Mouse (Mus musculus): Measurements from ENCODE around the gene Catsperg2.
"Not testable (repeated sequence)": the region's sequence is repeated elsewhere in the genome, so short reads cannot be mapped to it uniquely, and the experiment has no call there.

Catsperg2 gene

GRCm38 (mm10) chr7:29726860-29727259 is at the start of gene Catsperg2:
Gene Catsperg2, minus strand, starts transcription at chr7:29727032.
- DNase-seq (ENCODE audit: low read depth) = not testable (repeated sequence)

- DNase-seq (ENCODE audit: low read depth) = no peak
Measured at GRCm38 (mm10) chr7:29776568-29776967, 49.7 kb upstream of the Catsperg2 start.

GRCm38 (mm10) chr7:29774371-29774770 is 47.5 kb upstream of the Catsperg2 start:
- DNase-seq (ENCODE audit: low read depth) = no peak

GRCm38 (mm10) chr7:29773503-29773902 is 46.7 kb upstream of the Catsperg2 start:
- DNase-seq (ENCODE audit: low read depth) = no peak

- no peak for DNase-seq (ENCODE audit: low read depth)
Measured at GRCm38 (mm10) chr7:29768980-29769379, 42.1 kb upstream of the Catsperg2 start.

GRCm38 (mm10) chr7:29768090-29768900 is 41.5 kb upstream of the Catsperg2 start, which contains the start of gene Zfp84:
Gene Zfp84, plus strand, starts transcription at chr7:29768552.
- DNase-seq (ENCODE audit: low read depth) = peak; percentile 97

- peak; percentile 90 for DNase-seq (ENCODE audit: low read depth)
Measured at GRCm38 (mm10) chr7:29767058-29767686, 40.3 kb upstream of the Catsperg2 start.

- peak; percentile 22 for DNase-seq (ENCODE audit: low read depth)
Measured at GRCm38 (mm10) chr7:29764702-29765101, 37.9 kb upstream of the Catsperg2 start.

GRCm38 (mm10) chr7:29760476-29760875 is 33.6 kb upstream of the Catsperg2 start:
- DNase-seq (ENCODE audit: low read depth) = no peak

GRCm38 (mm10) chr7:29742258-29742657 is 15.4 kb upstream of the Catsperg2 start:
- no peak for DNase-seq (ENCODE audit: low read depth)

- peak; percentile 37 for DNase-seq (ENCODE audit: low read depth)
Measured at GRCm38 (mm10) chr7:29728055-29728454, 1.2 kb upstream of the Catsperg2 start.

GRCm38 (mm10) chr7:29725461-29726142 is 1.2 kb downstream of the Catsperg2 start:
- DNase-seq (ENCODE audit: low read depth) = not testable (repeated sequence)

GRCm38 (mm10) chr7:29708891-29709290 is 17.9 kb downstream of the Catsperg2 start:
- not testable (repeated sequence) for DNase-seq (ENCODE audit: low read depth)

GRCm38 (mm10) chr7:29695231-29695630 is 31.6 kb downstream of the Catsperg2 start:
- peak; percentile 81 for DNase-seq (ENCODE audit: low read depth)

- DNase-seq (ENCODE audit: low read depth) = peak; percentile 55
Measured at GRCm38 (mm10) chr7:29681868-29682267, 45.0 kb downstream of the Catsperg2 start.
